Comparison of ENCODE assay signal across 8 mouse cellular contexts in genomic region chr9:22475424-22475868, GRCm38 (mm10). TPM values are rescaled to one million over a fixed set of nuclear protein-coding genes. Genes with fewer than 3 reads are reported as not detected.
A peak's percentile ranks its signal among the peaks of the same experiment; 100 is the strongest.
DNase-seq lines count a peak whose midpoint lies in the region; ATAC-seq and TF ChIP-seq lines count a peak whose summit lies in the region.

Gene Bbs9 (plus strand): TSS chr9:22475715.

- peak; percentile 87 for DNase-seq in c-Kit-positive CD71-positive TER-119-positive erythroid progenitor cells, embryonic 14.5 days (ENCODE audit: low spot score)
- peak; percentile 88 for DNase-seq in heart, postnatal 0 days (ENCODE audit: low spot score)
- peak; percentile 93 to 95 for DNase-seq in kidney, postnatal 4 days

- TF ChIP-seq EP300 in heart, postnatal 0 days (IDR thresholded peaks at IDR 0.05; ENCODE audit: low read depth) = no peak

- no peaks in the 10 kb centered on the region for H3K36me3 ChIP-seq in E14TG2a.4 (ENCODE audit: insufficient read depth, low read length)
- no peaks in the 10 kb centered on the region for H3K36me3 ChIP-seq in forebrain, embryonic 12.5 days (replicated peaks)
- H3K36me3 ChIP-seq in heart, postnatal 0 days (replicated peaks; ENCODE audit: control insufficient read depth, insufficient read depth, low read length) = no peaks in the 10 kb centered on the region
- no peaks in the 10 kb centered on the region for H3K36me3 ChIP-seq in liver, embryonic 16.5 days (ENCODE audit: control insufficient read depth, insufficient read depth)
- H3K36me3 ChIP-seq in neural tube, embryonic 13.5 days = no peaks in the 10 kb centered on the region
- no peaks in the 10 kb centered on the region for H3K36me3 ChIP-seq in testis, adult 2 months (ENCODE audit: control insufficient read depth, insufficient read depth, low read length)

- H3K4me2 ChIP-seq in forebrain, embryonic 12.5 days = peak within 1 kb of the TSS; percentile 81
- H3K4me2 ChIP-seq in heart, postnatal 0 days (ENCODE audit: low read depth, low read length) = peak within 1 kb of the TSS; percentile 99
- H3K4me2 ChIP-seq in liver, embryonic 16.5 days (ENCODE audit: low read depth, low read length) = peak within 1 kb of the TSS; percentile 97
- H3K4me2 ChIP-seq in neural tube, embryonic 13.5 days = peak within 1 kb of the TSS; percentile 90

- TF ChIP-seq POLR2A in testis, adult 2 months (IDR thresholded peaks at IDR 0.05; ENCODE audit: control insufficient read depth, low read depth, low read length) = peak; percentile 95

- H3K9ac ChIP-seq in forebrain, embryonic 12.5 days = peak within 1 kb of the TSS; percentile 66
- peak within 1 kb of the TSS; percentile 71 for H3K9ac ChIP-seq in heart, postnatal 0 days (replicated peaks; ENCODE audit: low read depth, low read length)
- H3K9ac ChIP-seq in liver, embryonic 16.5 days (ENCODE audit: low read depth, low read length) = peak within 1 kb of the TSS; percentile 67
- H3K9ac ChIP-seq in neural tube, embryonic 13.5 days = peak within 1 kb of the TSS; percentile 78

- H3K4me3 ChIP-seq in E14TG2a.4 (replicated peaks; ENCODE audit: low read length) = peak within 1 kb of the TSS; percentile 88
- peak within 1 kb of the TSS; percentile 63 for H3K4me3 ChIP-seq in forebrain, embryonic 12.5 days (replicated peaks)
- H3K4me3 ChIP-seq in heart, postnatal 0 days (ENCODE audit: low read depth, low read length) = peak within 1 kb of the TSS; percentile 86
- peak within 1 kb of the TSS; percentile 73 for H3K4me3 ChIP-seq in liver, embryonic 16.5 days (ENCODE audit: low read depth, low read length)
- H3K4me3 ChIP-seq in neural tube, embryonic 13.5 days = peak within 1 kb of the TSS; percentile 70
- H3K4me3 ChIP-seq in testis, adult 2 months (ENCODE audit: control insufficient read depth, low read depth, low read length) = peak within 1 kb of the TSS; percentile 96

- no peak for TF ChIP-seq CTCF in E14TG2a.4 (conservative IDR thresholded peaks at IDR 0.05; ENCODE audit: low read length)
- TF ChIP-seq CTCF in heart, postnatal 0 days (IDR thresholded peaks at IDR 0.05; ENCODE audit: low read depth) = no peak
- TF ChIP-seq CTCF in testis, adult 2 months (IDR thresholded peaks at IDR 0.05; ENCODE audit: control insufficient read depth, insufficient read depth, insufficient replicate concordance, low read depth, low read length) = no peak; the same call in 1 of the 2 replicates

- peak; percentile 99 for ATAC-seq in forebrain, embryonic 12.5 days (ENCODE audit: low FRiP score)
- peak; percentile 98 for ATAC-seq in heart, postnatal 0 days (ENCODE audit: insufficient read depth, low read depth)
- peak; percentile 100 for ATAC-seq in liver, embryonic 16.5 days (ENCODE audit: low read depth)
- peak; percentile 99 for ATAC-seq in neural tube, embryonic 13.5 days (ENCODE audit: low read depth)

- H3K27ac ChIP-seq in forebrain, embryonic 12.5 days = peak within 1 kb of the TSS; percentile 63
- peak within 1 kb of the TSS; percentile 55; the same call in 1 of the 2 replicates for H3K27ac ChIP-seq in heart, postnatal 0 days (ENCODE audit: low read depth)
- peak within 1 kb of the TSS; percentile 78 for H3K27ac ChIP-seq in liver, embryonic 16.5 days (ENCODE audit: low read length)
- H3K27ac ChIP-seq in neural tube, embryonic 13.5 days (replicated peaks) = peak within 1 kb of the TSS; percentile 62
- peak within 1 kb of the TSS; percentile 97 for H3K27ac ChIP-seq in testis, adult 2 months (ENCODE audit: control insufficient read depth, insufficient read depth, low read depth, low read length)

- H3K4me1 ChIP-seq in E14TG2a.4 (replicated peaks; ENCODE audit: low read depth, low read length) = peaks cover 34% of the 10 kb centered on the region
- 0 out of 2 replicates have a peak, but pooled peaks cover 4% of the 10 kb centered on the region for H3K4me1 ChIP-seq in forebrain, embryonic 12.5 days
- H3K4me1 ChIP-seq in heart, postnatal 0 days (ENCODE audit: control insufficient read depth, insufficient read depth) = peaks cover 7% of the 10 kb centered on the region
- H3K4me1 ChIP-seq in liver, embryonic 16.5 days (ENCODE audit: control insufficient read depth, low read depth, low read length) = peaks cover 8% of the 10 kb centered on the region
- peaks cover 20% of the 10 kb centered on the region for H3K4me1 ChIP-seq in neural tube, embryonic 13.5 days (replicated peaks)
- peaks cover 5% of the 10 kb centered on the region for H3K4me1 ChIP-seq in testis, adult 2 months (ENCODE audit: control insufficient read depth, insufficient read depth, low read length)

- no peaks in the 10 kb centered on the region for H3K27me3 ChIP-seq in E14TG2a.4 (ENCODE audit: insufficient read depth, low read length)
- no peaks in the 10 kb centered on the region for H3K27me3 ChIP-seq in forebrain, embryonic 12.5 days
- H3K27me3 ChIP-seq in heart, postnatal 0 days (ENCODE audit: control insufficient read depth, insufficient read depth, low read length) = no peaks in the 10 kb centered on the region
- no peaks in the 10 kb centered on the region for H3K27me3 ChIP-seq in liver, embryonic 16.5 days (ENCODE audit: control insufficient read depth, insufficient read depth, low read depth, low read length)
- no peaks in the 10 kb centered on the region for H3K27me3 ChIP-seq in neural tube, embryonic 13.5 days
- H3K27me3 ChIP-seq in testis, adult 2 months (ENCODE audit: control insufficient read depth, insufficient read depth, low read length) = no peaks in the 10 kb centered on the region

- under 1% methylated on average over 25 of the region's 25 CpGs for WGBS in forebrain, embryonic 12.5 days
- WGBS in heart, postnatal 0 days = under 1% methylated on average over 25 of the region's 25 CpGs
- under 1% methylated on average over 25 of the region's 25 CpGs for WGBS in liver, embryonic 16.5 days (ENCODE audit: insufficient replicate concordance)
- under 1% methylated on average over 25 of the region's 25 CpGs for WGBS in neural tube, embryonic 13.5 days

- no peaks in the 10 kb centered on the region for H3K9me3 ChIP-seq in E14TG2a.4 (ENCODE audit: low read length)
- no peaks in the 10 kb centered on the region for H3K9me3 ChIP-seq in forebrain, embryonic 12.5 days
- H3K9me3 ChIP-seq in heart, postnatal 0 days (replicated peaks; ENCODE audit: control insufficient read depth, low read length) = no peaks in the 10 kb centered on the region
- no peaks in the 10 kb centered on the region for H3K9me3 ChIP-seq in liver, embryonic 16.5 days (replicated peaks; ENCODE audit: control insufficient read depth, low read length)
- no peaks in the 10 kb centered on the region for H3K9me3 ChIP-seq in neural tube, embryonic 13.5 days

RNA-seq across cellular contexts. Expression of gene Bbs9, which starts in this region (rescaled TPM):
- 20.0 and 20.4 TPM in 2 replicates for polyA plus RNA-seq in forebrain, embryonic 12.5 days (2016; fragmentation: Nextera tagmentation; extraction: Ambion mirVana)
- 17.2 and 18.9 TPM in 2 replicates for total RNA-seq in heart, postnatal 0 days (2014; rRNA removed; ENCODE audit: low replicate concordance)
- 5.2 and 5.5 TPM in 2 replicates for polyA plus RNA-seq in heart, postnatal 0 days (2015; fragmentation: Nextera tagmentation; extraction: Ambion mirVana)
- 2.5 and 3.1 TPM in 2 replicates for polyA plus RNA-seq in liver, embryonic 16.5 days (2015; fragmentation: Nextera tagmentation; extraction: Ambion mirVana)
- 14.9 and 18.7 TPM in 2 replicates for polyA plus RNA-seq in neural tube, embryonic 13.5 days (2015; fragmentation: Nextera tagmentation; extraction: Ambion mirVana)
- 49.7 and 55.3 TPM in 2 replicates for polyA plus RNA-seq in testis, adult 2 months (2012; rRNA removed)

Comparison
In these comparisons a context has a peak if more than half of its experiments do, and no peak if none do; other contexts are left out.
1. Peak in every context shown above with its lines: DNase-seq, ATAC-seq, H3K4me3 ChIP-seq and H3K27ac ChIP-seq.